Mouse (Mus musculus): ENCODE measurements around the gene Tmem159. TPM values are rescaled to one million over a fixed set of nuclear protein-coding genes. Genes with fewer than 3 reads are reported as not detected.

Tmem159 gene
- polyA plus RNA-seq, 1 experiment from 2014 or later = 29.0 TPM

DNA sequence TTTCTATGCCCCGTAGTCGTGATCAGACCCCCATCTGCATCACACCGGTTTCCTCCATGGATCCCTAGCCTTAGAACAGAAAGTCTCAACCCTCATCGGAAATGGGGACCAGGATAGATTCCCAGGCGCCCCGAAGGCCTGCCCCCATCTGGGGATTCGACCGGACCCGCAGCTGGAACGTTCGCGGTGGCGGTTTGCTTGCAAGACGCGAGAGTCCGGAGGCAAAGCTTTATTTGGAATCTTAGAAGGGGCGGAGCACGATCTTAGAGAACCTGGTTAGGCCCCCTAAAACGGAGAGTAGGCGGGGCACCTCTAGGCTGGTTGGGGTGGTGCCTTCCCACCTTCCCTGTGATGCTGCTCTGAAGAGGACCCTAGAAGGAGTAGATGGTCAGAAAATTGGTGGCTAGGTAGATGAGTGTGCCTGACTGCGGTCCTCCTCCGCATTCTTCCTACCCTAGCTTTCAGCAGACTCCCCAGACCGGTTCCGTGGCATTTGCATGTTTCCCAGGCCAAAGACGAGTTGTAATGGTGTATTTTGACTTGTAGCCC is 940 bp downstream of the Tmem159 start:
- H3K4me1 ChIP-seq = peaks cover 8% of the 10 kb centered on the region; the same call in 1 of the 2 replicates
- no peaks in the 10 kb centered on the region for H3K9me3 ChIP-seq
- WGBS = 3% methylated on average over 25 of the region's 25 CpGs
- H3K27ac ChIP-seq = 0 out of 2 replicates have a peak overlapping the region, but pooled peaks have one; percentile 48
- peak overlapping the region; percentile 75 for H3K9ac ChIP-seq
- 0 out of 2 replicates have a peak, but pooled peaks cover 4% of the 10 kb centered on the region for H3K36me3 ChIP-seq
- no peaks in the 10 kb centered on the region for H3K27me3 ChIP-seq
- peak overlapping the region; percentile 93 for H3K4me2 ChIP-seq
- ATAC-seq (ENCODE audit: insufficient number of reproducible peaks, insufficient read depth, low FRiP score, low TSS enrichment, low read depth) = peak; percentile 61
- H3K4me3 ChIP-seq = peak overlapping the region; percentile 69

DNA sequence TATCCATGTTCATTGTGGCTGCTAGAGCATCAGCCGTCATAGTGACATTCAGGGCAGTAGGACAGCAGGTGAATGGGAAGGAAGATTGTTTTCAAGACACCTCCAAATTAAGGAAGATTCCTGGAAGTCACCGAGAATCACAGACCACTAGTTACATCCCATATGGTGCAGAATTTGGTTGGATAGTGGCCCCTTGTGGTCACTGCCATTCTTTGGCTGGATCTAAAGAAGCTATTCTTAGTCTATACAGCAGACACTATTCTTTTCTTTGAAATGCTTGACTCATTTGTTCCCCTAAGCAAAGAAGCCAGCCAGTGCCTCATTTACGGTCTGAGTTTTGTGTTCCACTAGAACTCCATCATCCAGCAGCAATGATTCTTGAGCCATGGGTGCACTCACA is 2.8 kb downstream of the Tmem159 start:
- Histone ChIP-seq H3K36me3 (0 out of 2 replicates have a peak, but pooled peaks cover 4% of the 10 kb centered on the region), H3K27ac (no peak overlapping the region), H3K9me3 (no peaks in the 10 kb centered on the region), H3K4me2 (no peak overlapping the region), H3K9ac (no peak overlapping the region), H3K4me3 (no peak overlapping the region), H3K4me1 (peaks cover 8% of the 10 kb centered on the region; the same call in 1 of the 2 replicates), H3K27me3 (no peaks in the 10 kb centered on the region)
- 62% methylated on average over 3 of the region's 3 CpGs for WGBS
- ATAC-seq (ENCODE audit: insufficient number of reproducible peaks, insufficient read depth, low FRiP score, low TSS enrichment, low read depth) = no peak

DNA sequence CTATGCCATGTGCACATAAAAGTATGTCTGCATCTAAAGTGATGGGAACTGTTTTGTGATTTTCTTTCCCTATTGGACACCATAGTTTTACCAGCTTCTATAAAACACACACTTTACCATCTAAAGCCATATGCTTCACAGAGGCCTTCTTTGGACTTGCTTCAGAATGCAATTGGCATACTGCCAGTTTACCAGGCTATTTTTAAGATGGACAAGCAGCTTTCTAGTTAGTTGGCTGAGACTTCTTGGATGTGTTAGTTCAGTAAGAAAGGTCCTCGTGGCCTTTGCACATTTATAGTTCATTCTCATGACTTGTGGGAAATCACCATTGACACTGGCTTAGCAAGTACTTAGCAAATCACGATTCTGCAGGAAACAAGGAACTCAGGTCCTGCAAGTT is 4.2 kb downstream of the Tmem159 start:
- Histone ChIP-seq H3K9ac (no peak overlapping the region), H3K36me3 (0 out of 2 replicates have a peak, but pooled peaks cover 7% of the 10 kb centered on the region), H3K4me1 (peaks cover 8% of the 10 kb centered on the region; the same call in 1 of the 2 replicates), H3K27me3 (no peaks in the 10 kb centered on the region), H3K27ac (no peak overlapping the region), H3K4me3 (no peak overlapping the region), H3K9me3 (no peaks in the 10 kb centered on the region), H3K4me2 (no peak overlapping the region)
- ATAC-seq (ENCODE audit: insufficient number of reproducible peaks, insufficient read depth, low FRiP score, low TSS enrichment, low read depth) = no peak
- 69% methylated on average over 2 of the region's 2 CpGs for WGBS

DNA sequence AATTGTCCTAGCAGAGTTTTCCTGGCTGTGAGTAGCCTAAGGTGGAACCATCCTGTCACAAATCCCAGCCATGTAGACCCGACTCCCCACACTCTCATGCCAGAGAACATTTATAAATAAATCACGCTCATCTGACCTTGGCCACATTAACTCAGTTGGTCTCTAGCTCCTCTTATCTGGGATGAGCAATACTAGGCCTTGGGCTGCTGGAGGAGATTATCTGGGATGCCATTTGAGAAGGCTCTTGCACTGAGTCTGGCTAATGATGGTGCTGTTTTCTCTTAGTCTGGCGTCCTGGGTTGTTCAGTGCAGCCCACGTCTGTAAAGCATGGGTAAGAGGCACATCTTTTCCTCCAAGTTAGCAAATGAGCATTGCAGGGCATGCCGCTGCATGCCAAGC is 7.5 kb downstream of the Tmem159 start:
- Histone ChIP-seq H3K27ac (no peak overlapping the region), H3K9ac (no peak overlapping the region), H3K36me3 (peaks cover 14% of the 10 kb centered on the region), H3K4me3 (no peak overlapping the region), H3K27me3 (no peaks in the 10 kb centered on the region), H3K4me2 (no peak overlapping the region), H3K9me3 (no peaks in the 10 kb centered on the region), H3K4me1 (no peaks in the 10 kb centered on the region)
- 67% methylated on average over 5 of the region's 5 CpGs for WGBS
- no peak for ATAC-seq (ENCODE audit: insufficient number of reproducible peaks, insufficient read depth, low FRiP score, low TSS enrichment, low read depth)

DNA sequence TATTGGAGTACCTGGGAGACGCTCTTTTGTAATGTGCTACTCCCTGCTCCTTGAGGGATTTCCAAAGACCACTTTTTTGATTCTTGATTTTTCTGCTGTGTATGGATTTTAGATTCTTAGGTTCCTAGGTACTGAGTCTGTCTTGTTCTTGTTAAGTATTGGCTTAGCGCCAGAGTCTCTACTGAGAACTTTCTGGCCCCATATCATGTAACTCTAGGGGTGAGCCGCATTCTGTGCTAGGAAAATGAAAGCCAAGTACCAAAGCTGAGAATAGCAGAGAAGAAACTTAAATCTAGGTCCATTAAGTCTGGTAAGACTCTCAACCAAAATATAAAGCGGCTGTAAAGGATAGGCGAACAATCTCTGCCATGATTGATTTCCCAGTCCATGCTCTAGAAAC is 14.8 kb downstream of the Tmem159 start:
- no peak for ATAC-seq (ENCODE audit: insufficient number of reproducible peaks, insufficient read depth, low FRiP score, low TSS enrichment, low read depth)
- H3K27me3 ChIP-seq = no peaks in the 10 kb centered on the region
- no peak overlapping the region for H3K4me2 ChIP-seq
- H3K4me1 ChIP-seq = peaks cover 13% of the 10 kb centered on the region; the same call in 1 of the 2 replicates
- peaks cover 28% of the 10 kb centered on the region for H3K36me3 ChIP-seq
- H3K9me3 ChIP-seq = no peaks in the 10 kb centered on the region
- peak overlapping the region; percentile 28; the same call in 1 of the 2 replicates for H3K27ac ChIP-seq
- WGBS = 51% methylated on average over 5 of the region's 5 CpGs
- no peak overlapping the region for H3K4me3 ChIP-seq
- no peak overlapping the region for H3K9ac ChIP-seq

DNA sequence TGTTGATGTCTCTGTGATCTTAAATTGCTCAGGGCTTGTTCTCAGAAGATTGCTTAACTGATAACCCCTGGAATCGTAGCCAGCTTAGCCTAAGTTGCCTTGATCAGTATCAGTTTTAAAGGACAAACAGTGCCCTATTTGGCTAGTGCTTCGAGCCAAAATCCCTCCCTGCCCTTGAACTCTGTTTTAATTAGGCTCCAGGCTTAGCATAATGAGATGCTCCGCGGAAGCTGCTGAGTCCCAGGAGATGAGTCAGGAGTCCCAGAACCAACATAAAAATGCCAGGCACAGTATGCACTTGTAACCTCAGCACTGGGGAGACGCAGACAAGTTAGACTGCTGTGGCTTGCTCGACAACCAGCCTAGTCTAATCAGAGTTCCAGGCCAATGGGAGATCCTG is 15.4 kb downstream of the Tmem159 start:
- Histone ChIP-seq H3K36me3 (peaks cover 29% of the 10 kb centered on the region), H3K9me3 (no peaks in the 10 kb centered on the region), H3K27ac (peak overlapping the region; percentile 28; the same call in 1 of the 2 replicates), H3K4me3 (no peak overlapping the region), H3K4me1 (peaks cover 13% of the 10 kb centered on the region; the same call in 1 of the 2 replicates), H3K9ac (no peak overlapping the region), H3K27me3 (no peaks in the 10 kb centered on the region), H3K4me2 (no peak overlapping the region)
- WGBS = 26% methylated on average over 6 of the region's 6 CpGs
- no peak for ATAC-seq (ENCODE audit: insufficient number of reproducible peaks, insufficient read depth, low FRiP score, low TSS enrichment, low read depth)

DNA sequence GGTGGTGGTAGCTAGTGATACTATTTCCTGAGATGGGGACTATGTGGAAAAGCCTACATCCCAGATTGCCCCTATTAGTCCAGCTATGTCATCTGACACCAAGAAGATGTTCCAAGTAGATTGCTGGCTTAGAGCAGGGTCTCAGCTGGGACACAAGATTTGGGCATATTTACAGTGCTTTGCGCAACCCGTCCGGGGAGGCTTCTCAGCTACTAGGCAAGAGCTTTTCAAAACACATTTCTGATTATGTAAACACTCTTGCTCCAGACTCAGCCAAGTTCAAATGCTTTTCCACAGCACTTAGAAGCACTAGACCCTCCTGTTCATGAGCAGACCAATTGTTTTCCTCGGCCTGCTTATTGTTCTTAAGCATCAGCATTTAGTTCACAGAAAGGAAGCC is 21.6 kb downstream of the Tmem159 start:
- no peaks in the 10 kb centered on the region for H3K9me3 ChIP-seq
- ATAC-seq (ENCODE audit: insufficient number of reproducible peaks, insufficient read depth, low FRiP score, low TSS enrichment, low read depth) = no peak
- no peaks in the 10 kb centered on the region for H3K27me3 ChIP-seq
- no peak overlapping the region for H3K4me3 ChIP-seq
- H3K4me2 ChIP-seq = no peak overlapping the region
- peaks cover 17% of the 10 kb centered on the region for H3K36me3 ChIP-seq
- H3K27ac ChIP-seq = no peak overlapping the region
- peaks cover 29% of the 10 kb centered on the region for H3K4me1 ChIP-seq
- no peak overlapping the region for H3K9ac ChIP-seq
- 70% methylated on average over 4 of the region's 4 CpGs for WGBS

DNA sequence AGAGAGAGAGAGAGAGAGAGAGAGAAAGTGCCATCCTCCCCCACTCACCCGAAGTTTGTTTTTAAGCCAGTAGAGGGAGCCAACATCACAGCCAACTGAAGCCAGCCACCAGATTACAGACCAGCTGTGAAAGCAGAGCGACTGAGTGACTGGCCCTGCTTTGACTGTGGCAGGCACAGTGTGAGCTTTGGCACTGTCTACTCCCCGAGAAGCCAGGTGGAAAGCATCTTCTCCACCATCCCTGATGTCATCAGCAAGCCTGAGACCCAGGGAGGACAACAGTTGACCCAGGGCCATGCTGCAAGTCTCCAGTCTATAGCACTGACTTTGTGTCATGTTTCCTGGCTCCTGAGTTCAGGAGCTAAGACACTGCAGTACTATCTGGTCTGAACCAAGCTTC is 22.7 kb downstream of the Tmem159 start:
- no peak; the same call in 1 of the 2 replicates for ATAC-seq (ENCODE audit: insufficient number of reproducible peaks, insufficient read depth, low FRiP score, low TSS enrichment, low read depth)
- peaks cover 15% of the 10 kb centered on the region for H3K36me3 ChIP-seq
- H3K27ac ChIP-seq = no peak overlapping the region
- H3K9me3 ChIP-seq = no peaks in the 10 kb centered on the region
- H3K27me3 ChIP-seq = no peaks in the 10 kb centered on the region
- H3K4me2 ChIP-seq = no peak overlapping the region
- H3K4me3 ChIP-seq = no peak overlapping the region
- peaks cover 29% of the 10 kb centered on the region for H3K4me1 ChIP-seq
- 0% methylated on average over 3 of the region's 3 CpGs for WGBS
- no peak overlapping the region for H3K9ac ChIP-seq

DNA sequence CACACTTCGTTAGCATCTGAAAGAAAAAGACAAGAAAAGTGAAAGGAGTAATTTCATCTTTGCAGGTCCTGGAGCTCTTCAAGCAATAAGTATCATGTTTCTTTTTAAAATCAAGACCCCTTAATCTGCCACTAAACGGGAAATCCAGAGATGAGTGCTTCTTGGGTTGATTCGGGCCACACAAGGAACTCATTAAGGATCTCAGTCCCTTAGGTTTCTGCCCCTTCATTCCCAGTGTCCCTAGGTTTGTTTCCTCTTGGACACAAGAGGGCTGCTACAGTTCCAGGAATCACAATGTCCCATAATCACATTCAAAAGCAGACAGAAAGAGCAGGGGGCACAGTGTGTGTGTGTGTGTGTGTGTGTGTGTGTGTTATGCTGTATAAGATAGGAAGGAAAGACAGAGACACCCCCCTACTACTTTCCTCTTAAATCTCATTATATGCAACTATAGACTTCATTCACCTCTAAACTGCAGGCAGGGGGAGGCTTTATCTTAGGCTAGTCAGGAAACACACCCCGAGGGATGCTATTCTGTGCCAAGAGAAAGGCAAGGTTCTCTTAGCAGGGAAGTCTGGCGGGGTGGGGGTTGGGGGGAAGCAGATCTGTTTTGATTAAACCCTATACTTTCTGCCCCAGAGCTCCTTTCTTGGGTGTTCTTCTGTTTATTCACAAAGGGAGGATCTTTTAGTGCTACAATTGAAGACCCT is 25.0 kb downstream of the Tmem159 start:
- peaks cover 29% of the 10 kb centered on the region for H3K4me1 ChIP-seq
- WGBS = 2% methylated on average over 5 of the region's 5 CpGs
- no peak overlapping the region for H3K4me2 ChIP-seq

DNA sequence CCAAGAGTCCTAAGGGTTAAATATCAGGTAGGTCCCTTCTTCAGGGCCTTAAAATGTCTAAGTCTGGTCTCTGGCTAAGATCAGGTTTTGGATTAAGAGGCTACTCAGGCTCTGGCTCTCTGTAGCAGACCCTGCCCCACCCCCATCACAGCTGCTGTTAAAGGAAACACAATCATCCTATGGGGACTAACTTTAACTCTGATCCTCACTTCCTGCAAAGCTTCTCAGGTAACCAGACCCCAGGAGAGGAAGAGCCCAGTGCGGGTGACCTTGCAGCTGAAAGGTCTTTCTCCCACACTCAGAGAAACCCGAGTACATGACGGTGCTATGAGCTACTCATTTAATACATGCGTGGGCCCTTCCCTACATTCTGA is 25.5 kb downstream of the Tmem159 start:
- Histone ChIP-seq H3K36me3 (no peaks in the 10 kb centered on the region), H3K4me1 (peaks cover 29% of the 10 kb centered on the region), H3K4me3 (no peak overlapping the region), H3K27me3 (no peaks in the 10 kb centered on the region), H3K9me3 (no peaks in the 10 kb centered on the region), H3K4me2 (no peak overlapping the region), H3K9ac (no peak overlapping the region), H3K27ac (peak overlapping the region; percentile 60; the same call in 1 of the 2 replicates)
- WGBS = 11% methylated on average over 4 of the region's 4 CpGs
- ATAC-seq (ENCODE audit: insufficient number of reproducible peaks, insufficient read depth, low FRiP score, low TSS enrichment, low read depth) = peak; percentile 45; the same call in 1 of the 2 replicates

More for the DNA sequence above, 25.0 kb downstream of the Tmem159 start:
- H3K9ac ChIP-seq = no peak overlapping the region
- H3K36me3 ChIP-seq = no peaks in the 10 kb centered on the region; the same call in 1 of the 2 replicates
- H3K27ac ChIP-seq = peak overlapping the region; percentile 60; the same call in 1 of the 2 replicates
- H3K27me3 ChIP-seq = no peaks in the 10 kb centered on the region
- no peak overlapping the region for H3K4me3 ChIP-seq
- no peaks in the 10 kb centered on the region for H3K9me3 ChIP-seq
- ATAC-seq (ENCODE audit: insufficient number of reproducible peaks, insufficient read depth, low FRiP score, low TSS enrichment, low read depth) = peak; percentile 33; the same call in 1 of the 2 replicates

DNA sequence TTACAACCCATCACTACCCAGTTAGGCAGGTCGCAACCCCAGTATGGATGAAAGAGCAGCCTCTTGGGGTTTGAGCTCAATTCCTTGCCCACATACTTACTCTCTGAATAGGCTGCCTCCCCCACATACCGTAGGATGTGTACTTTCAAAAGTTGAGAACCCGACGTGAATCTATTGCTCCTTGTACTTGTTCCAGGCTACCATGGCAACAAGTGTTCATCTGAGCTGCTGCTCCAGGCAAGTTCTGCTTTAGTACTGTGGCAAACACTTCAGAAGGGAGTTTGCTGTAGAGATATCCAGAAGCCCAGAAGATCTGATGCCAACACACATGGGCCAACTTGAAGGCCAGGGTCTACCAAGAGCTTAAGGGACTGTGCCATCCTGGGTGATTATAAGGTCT is 26.8 kb downstream of the Tmem159 start:
- no peak for ATAC-seq (ENCODE audit: insufficient number of reproducible peaks, insufficient read depth, low FRiP score, low TSS enrichment, low read depth)
- Histone ChIP-seq H3K27me3 (no peaks in the 10 kb centered on the region), H3K4me2 (no peak overlapping the region), H3K36me3 (no peaks in the 10 kb centered on the region), H3K9ac (no peak overlapping the region), H3K27ac (no peak overlapping the region), H3K4me3 (no peak overlapping the region), H3K4me1 (peaks cover 29% of the 10 kb centered on the region), H3K9me3 (no peaks in the 10 kb centered on the region)
- 65% methylated on average over 4 of the region's 4 CpGs for WGBS

DNA sequence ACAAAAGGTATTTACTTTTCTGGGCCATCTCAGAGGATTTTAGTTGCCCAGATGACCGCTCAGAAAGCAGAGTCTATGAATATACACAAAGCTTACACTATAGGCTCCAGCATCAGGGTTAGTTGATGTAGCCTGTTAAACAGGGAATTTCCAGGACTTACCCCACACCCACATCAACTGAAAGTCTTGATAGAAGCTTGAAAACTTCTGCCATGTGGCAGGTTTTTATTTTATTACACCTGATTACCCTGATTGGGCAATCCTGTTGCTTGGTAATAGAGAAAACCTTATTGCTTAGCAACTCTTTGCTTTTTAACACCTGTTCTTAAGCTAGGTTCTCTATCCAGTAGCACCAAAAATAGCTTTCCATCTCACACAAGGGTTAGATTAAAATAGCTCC is 40.6 kb downstream of the Tmem159 start:
- Histone ChIP-seq H3K27ac (no peak overlapping the region), H3K4me1 (no peaks in the 10 kb centered on the region), H3K36me3 (no peaks in the 10 kb centered on the region), H3K9me3 (no peaks in the 10 kb centered on the region), H3K27me3 (no peaks in the 10 kb centered on the region), H3K9ac (no peak overlapping the region), H3K4me2 (no peak overlapping the region), H3K4me3 (no peak overlapping the region)
- ATAC-seq (ENCODE audit: insufficient number of reproducible peaks, insufficient read depth, low FRiP score, low TSS enrichment, low read depth) = no peak
- 90% methylated on average over 1 of the region's 1 CpGs for WGBS

Measured in embryonic facial prominence, embryonic 13.5 days (tissue).